Mouse (Mus musculus) layer of hippocampus, adult 9-11 months (tissue): ENCODE results near the gene Alg3.

Experiments
- DNase-seq: peaks from one replicate; pipeline ENCODE4 v3.0.0; 2022

The Alg3 gene

DNA sequence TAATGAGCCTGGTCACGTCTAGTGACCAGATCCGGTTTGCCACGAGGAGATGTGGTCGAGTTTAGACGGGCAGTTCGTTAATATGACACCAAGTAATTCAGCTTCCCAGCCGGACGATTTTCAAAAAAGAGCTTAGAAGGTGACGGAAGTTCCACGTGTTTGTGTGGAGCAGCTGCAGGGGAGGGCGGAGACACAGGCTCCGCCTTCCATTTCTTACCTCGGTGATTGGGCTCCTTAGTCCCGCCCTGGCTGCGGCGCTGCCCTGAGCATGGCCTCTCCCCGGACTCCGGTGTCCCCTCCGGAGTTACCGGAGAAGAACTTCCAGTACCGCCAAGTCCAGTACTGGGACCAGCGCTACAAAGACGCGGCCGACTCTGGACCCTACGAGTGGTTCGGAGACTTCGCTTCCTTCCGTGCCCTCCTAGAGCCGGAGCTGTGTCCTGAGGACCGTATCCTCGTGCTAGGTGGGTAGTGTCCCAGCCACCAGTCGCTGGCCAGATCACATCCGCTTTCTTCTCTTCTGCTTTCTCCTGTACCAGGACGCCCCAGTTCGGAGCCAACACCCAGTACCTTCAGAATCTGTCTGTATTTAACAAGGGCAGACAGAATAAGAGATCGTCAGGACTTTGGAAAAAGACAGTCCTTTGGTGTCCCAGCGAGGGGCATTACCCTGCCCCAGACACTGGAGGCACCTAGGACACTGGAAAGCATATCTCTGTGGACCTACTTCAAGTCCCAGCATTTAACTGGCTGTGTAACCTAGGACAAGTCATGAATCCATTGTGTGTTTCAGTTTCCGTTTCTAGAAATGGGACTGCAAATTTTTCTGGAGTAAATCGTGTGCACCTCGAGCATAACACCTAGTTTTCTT is at the start of gene Alg3, which contains the start of the genes Eef1akmt4 and Gm49333:
Gene Alg3 (minus strand): TSS at position 379 of the 871 bp plus-strand sequence.
Gene Eef1akmt4 (plus strand): TSS at position 237 of the 871 bp plus-strand sequence.
Gene Gm49333 (plus strand): TSS at position 254 of the 871 bp plus-strand sequence.
- DNase-seq: peak; percentile 86

DNA sequence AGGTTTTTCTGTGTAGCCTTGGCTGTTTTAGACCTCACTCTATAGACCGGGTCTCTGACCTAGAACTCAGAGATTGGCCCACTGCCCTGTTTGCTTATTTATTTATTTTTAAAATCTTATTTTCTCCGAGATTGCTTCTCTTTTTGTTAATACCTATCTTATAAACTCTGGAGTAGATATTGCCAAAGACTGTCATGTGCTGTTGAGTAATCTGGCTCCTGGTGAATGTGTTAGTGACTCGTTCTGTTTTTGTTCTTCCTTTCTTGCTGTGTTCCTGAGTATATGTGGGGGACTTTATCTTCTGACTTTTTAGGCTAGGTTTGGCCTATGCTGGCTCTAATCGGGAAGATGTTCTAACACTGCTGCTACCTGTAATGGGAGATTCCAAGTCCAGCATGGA is 46.1 kb upstream of the Alg3 start:
- no peak for DNase-seq

- no peak for DNase-seq
These were observed 41.8 kb upstream of the Alg3 start for GRCm38 (mm10) chr16:20653315-20653714.

DNA sequence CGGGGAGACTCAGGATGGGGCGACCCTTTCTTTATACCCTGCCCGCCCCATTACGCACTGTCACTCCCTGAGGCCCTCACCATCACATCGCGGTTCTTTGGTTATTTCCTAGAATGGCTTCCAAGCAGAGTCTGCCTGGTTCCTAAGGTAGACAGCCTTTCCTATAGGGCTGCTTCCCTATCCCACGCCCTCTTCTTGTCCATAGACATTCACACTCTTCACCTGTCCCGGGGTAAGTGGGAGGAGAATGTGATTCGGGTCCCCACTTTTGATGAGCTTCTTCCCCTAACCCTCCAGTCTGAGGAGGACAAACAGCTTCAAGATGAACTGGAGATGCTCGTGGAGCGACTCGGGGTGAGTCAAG is 40.4 kb upstream of the Alg3 start:
- DNase-seq: no peak

GRCm38 (mm10) chr16:20651076-20651946 is 39.8 kb upstream of the Alg3 start, which contains the start of gene Psmd2:
Gene Psmd2, plus strand, starts transcription at chr16:20651652.
- DNase-seq: peak; percentile 94

DNA sequence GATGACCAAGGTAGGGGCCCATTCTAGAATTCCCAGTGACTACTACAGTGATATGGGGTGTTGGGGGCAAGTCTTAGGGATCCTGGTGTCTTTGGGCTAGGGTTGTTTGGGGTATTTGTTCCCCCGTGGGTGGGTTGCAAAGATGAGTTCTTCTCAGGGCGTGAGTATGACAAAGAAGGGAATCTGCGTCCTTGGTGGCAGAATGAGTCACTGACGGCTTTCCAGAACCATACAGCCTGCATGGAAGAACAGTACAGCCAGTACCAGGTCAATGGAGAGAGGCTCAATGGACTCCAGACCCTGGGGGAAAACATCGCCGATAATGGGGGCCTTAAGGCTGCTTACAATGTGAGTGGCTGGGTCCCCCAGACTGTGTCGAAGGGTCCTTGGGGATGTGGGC is 32.4 kb upstream of the Alg3 start:
- DNase-seq: no peak

DNA sequence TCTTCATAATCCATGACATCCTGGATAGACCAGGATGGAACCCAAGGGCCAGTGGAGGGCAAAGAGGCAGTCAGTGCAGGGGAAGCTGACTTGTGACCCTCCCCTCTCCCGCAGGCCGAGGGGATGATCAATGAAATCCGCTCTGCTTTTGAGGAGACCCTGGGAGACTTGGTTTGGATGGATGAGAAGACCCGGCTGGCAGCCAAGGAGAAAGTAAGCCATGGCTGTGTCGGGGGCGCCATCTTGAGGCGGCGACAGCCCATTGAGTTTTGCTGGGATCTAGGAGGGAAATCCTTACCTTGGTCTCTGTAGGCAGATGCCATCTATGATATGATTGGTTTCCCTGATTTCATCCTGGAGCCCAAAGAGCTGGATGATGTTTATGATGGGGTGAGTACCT is 30.6 kb upstream of the Alg3 start:
- DNase-seq: peak; percentile 48

GRCm38 (mm10) chr16:20638367-20638766 is 26.8 kb upstream of the Alg3 start:
- peak; percentile 49 for DNase-seq

- DNase-seq: no peak
These were observed 25.9 kb upstream of the Alg3 start for GRCm38 (mm10) chr16:20637410-20637809.

- DNase-seq: no peak
These were observed 18.4 kb upstream of the Alg3 start, which contains the start of gene Ece2 for GRCm38 (mm10) chr16:20629731-20630634. Gene Ece2, plus strand, starts transcription at chr16:20629828.

- peak; percentile 48 for DNase-seq
These were observed 17.4 kb upstream of the Alg3 start for GRCm38 (mm10) chr16:20628871-20629391.

DNA sequence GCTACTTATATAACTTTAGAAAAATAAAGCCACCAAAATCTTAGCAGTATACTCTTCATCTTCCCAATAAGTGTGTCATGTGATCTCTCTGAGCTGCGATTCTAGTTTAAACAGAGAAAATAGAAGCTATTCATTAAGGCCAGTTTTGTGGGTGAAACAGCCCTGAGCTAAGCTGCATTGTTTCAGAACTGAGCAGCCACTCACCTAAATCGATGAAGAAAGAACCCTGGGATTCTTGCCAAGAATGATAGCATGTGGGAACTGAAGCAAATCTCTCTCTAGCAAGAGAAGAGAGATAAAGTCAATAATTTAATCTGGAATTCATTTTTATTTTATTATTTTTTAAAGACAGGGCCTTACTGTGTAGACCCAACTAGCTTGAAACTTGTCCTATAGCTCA is 11.7 kb upstream of the Alg3 start:
- DNase-seq: no peak

GRCm38 (mm10) chr16:20621991-20622685 is 10.6 kb upstream of the Alg3 start:
- DNase-seq: peak; percentile 63

DNA sequence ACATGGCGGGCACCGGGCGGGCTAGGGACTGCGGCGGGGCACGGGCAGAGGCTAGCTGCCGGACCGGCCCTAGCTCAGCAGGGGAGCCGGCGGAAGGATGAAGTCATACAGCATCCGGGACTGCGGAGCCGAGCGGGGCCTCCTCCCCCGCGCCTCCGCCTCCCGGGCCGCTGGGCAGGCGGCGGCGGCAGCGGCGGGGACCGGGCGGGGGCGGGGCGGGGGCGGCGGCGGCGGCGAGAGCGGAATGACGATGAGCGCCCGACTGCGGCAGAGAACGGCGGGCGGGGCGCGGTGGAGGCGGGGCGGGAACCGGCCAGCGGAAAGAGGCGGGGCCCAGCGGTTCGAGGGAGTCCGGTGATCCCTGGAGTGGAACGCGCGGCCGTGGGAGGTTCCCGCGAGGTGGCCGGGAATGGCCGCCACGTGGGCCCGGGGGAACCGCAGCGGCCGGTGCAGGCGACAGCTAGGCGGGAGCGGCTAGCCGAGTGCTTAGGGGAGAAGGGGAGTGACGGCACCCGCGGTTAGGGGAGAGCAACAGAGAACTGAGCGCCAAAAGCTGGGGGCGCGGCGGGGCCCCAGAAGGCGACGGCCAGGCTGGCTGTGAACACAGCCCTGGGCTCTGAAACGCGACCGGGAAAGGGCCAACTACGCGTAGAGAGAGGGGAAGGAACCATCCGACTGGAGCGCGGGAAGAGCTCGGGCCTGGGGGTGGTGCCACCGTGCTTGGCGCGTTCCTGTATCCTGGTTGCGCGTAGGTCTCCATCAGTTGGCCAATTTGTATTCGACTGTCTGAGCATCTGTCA is 9.9 kb upstream of the Alg3 start, which contains the start of gene Camk2n2:
Gene Camk2n2 (minus strand): TSS at position 97 of the 800 bp plus-strand sequence.
- no peak for DNase-seq

DNA sequence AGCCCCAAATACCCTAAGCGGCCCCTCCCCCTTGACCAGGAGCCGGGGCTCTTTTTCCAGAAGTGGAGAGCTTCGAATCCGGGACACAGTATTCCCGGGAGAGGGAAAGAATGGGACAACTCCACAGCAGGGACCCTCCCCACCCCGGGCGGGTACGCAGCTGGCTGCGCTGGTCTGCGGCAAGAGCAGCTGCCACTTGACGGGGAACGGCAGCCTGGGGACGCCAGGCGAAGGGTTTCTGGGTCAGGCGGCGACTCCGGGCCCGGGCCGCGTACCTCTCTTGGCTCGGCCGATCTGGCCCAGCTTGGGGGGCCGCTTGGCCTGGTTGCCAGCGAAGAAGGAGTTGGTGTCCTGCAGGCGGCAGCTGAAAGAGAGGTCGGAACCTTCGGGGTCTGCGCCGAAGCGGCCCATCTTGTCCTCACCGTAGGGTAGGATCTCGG is 9.2 kb upstream of the Alg3 start:
- DNase-seq: no peak

GRCm38 (mm10) chr16:20620399-20620735 is 8.8 kb upstream of the Alg3 start:
- no peak for DNase-seq

- no peak for DNase-seq
These were observed 8.2 kb upstream of the Alg3 start for GRCm38 (mm10) chr16:20619541-20620398.

- DNase-seq: peak; percentile 59
These were observed 806 bp downstream of the Alg3 start for GRCm38 (mm10) chr16:20610501-20611356.

DNA sequence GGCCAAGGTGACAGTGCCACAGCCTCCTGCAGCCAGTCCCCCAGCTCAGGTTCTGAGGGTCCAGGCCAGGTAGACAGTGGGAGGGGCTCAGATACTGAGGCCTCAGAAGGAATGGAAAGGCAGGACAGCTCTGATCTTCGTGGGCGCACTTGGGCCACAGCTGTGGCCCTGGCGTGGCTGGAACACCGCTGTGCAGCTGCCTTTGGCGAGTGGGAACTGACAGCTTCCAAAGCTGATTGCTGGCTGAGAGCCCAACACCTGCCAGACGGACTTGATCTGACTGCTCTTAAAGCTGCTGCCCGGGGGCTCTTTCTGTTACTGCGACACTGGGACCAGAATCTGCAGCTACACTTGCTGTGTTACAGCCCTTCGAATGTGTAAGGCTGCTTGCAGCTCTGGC is 6.8 kb downstream of the Alg3 start:
- no peak for DNase-seq
